Comparison of ENCODE assay signal across 9 mouse cellular contexts in genomic region chr4:63560079-63560478, GRCm38 (mm10). TPM values are rescaled to one million over a fixed set of nuclear protein-coding genes. Genes with fewer than 3 reads are reported as not detected.
DNase-seq lines count a peak whose midpoint lies in the region; ATAC-seq lines count a peak whose summit lies in the region.
"Had no signal": no experiment of that assay in that cellular context is flagged by ENCODE, and none has a peak within 500 bp of the region (broad histone marks: within the 10 kb centered on the region; RNA-seq: fewer than 3 reads in every experiment).

No protein-coding gene starts in this region.

- peak; percentile 80 for DNase-seq in NIH3T3 (ENCODE audit: low read depth)
- peak; percentile 46 for DNase-seq in naive thymus-derived CD4-positive, alpha-beta T cell, adult 2 months (ENCODE audit: low read depth)
- no peak for DNase-seq in right cerebral cortex, postnatal 14 days
- no peak for DNase-seq in kidney, postnatal 25 days

- 53% methylated on average over 8 of the region's 8 CpGs for whole genome bisulfite sequencing in heart, embryonic 13.5 days
- 56% methylated on average over 8 of the region's 8 CpGs for WGBS in heart, embryonic 11.5 days (ENCODE audit: insufficient replicate concordance)
- WGBS in intestine, embryonic 15.5 days: 71% methylated on average over 8 of the region's 8 CpGs
- 53% methylated on average over 8 of the region's 8 CpGs for WGBS in hindbrain, embryonic 13.5 days

- peaks cover 43% of the 10 kb centered on the region for H3K4me1 ChIP-seq in heart, embryonic 13.5 days
- H3K4me1 ChIP-seq in heart, embryonic 11.5 days (ENCODE audit: control insufficient read depth, insufficient read depth, low read length): peaks cover 35% of the 10 kb centered on the region
- H3K4me1 ChIP-seq in intestine, embryonic 15.5 days (replicated peaks): peaks cover 49% of the 10 kb centered on the region
- H3K4me1 ChIP-seq in hindbrain, embryonic 13.5 days (replicated peaks): peaks cover 27% of the 10 kb centered on the region

- 0 out of 2 replicates have a peak overlapping the region, but pooled peaks have one; percentile 33 for H3K27ac ChIP-seq in heart, embryonic 13.5 days (replicated peaks)
- H3K27ac ChIP-seq in heart, embryonic 11.5 days (ENCODE audit: low read depth, low read length): no peak overlapping the region; the same call in 1 of the 2 replicates
- 0 out of 2 replicates have a peak overlapping the region, but pooled peaks have one; percentile 4 for H3K27ac ChIP-seq in intestine, embryonic 15.5 days
- H3K27ac ChIP-seq in hindbrain, embryonic 13.5 days: no peak overlapping the region

- no peak for ATAC-seq in heart, embryonic 13.5 days (ENCODE audit: extremely low read depth, insufficient number of reproducible peaks, low FRiP score, low TSS enrichment)
- ATAC-seq in heart, embryonic 11.5 days (replicated peaks; ENCODE audit: insufficient number of reproducible peaks, low FRiP score, low TSS enrichment): no peak
- ATAC-seq in intestine, embryonic 15.5 days: peak; percentile 2; the same call in 1 of the 2 replicates
- no peak for ATAC-seq in hindbrain, embryonic 13.5 days (ENCODE audit: low FRiP score)

- no peaks in the 10 kb centered on the region for H3K9me3 ChIP-seq in heart, embryonic 13.5 days
- no peaks in the 10 kb centered on the region for H3K9me3 ChIP-seq in heart, embryonic 11.5 days (replicated peaks; ENCODE audit: control insufficient read depth, low read length)
- H3K9me3 ChIP-seq in intestine, embryonic 15.5 days: no peaks in the 10 kb centered on the region
- H3K9me3 ChIP-seq in hindbrain, embryonic 13.5 days: no peaks in the 10 kb centered on the region

- 0 out of 2 replicates have a peak overlapping the region, but pooled peaks have one; percentile 28 for H3K9ac ChIP-seq in heart, embryonic 13.5 days
- no peak overlapping the region; the same call in 1 of the 2 replicates for H3K9ac ChIP-seq in heart, embryonic 11.5 days (ENCODE audit: low read depth, low read length)
- no peak overlapping the region for H3K9ac ChIP-seq in intestine, embryonic 15.5 days
- H3K9ac ChIP-seq in hindbrain, embryonic 13.5 days: no peak overlapping the region

- no peaks in the 10 kb centered on the region for H3K27me3 ChIP-seq in heart, embryonic 13.5 days (replicated peaks)
- no peaks in the 10 kb centered on the region; the same call in 1 of the 2 replicates for H3K27me3 ChIP-seq in heart, embryonic 11.5 days (ENCODE audit: control insufficient read depth, insufficient read depth, low read length)
- no peaks in the 10 kb centered on the region for H3K27me3 ChIP-seq in intestine, embryonic 15.5 days (replicated peaks)
- peaks cover 26% of the 10 kb centered on the region for H3K27me3 ChIP-seq in hindbrain, embryonic 13.5 days

- H3K36me3 ChIP-seq in heart, embryonic 13.5 days: peaks cover 10% of the 10 kb centered on the region
- H3K36me3 ChIP-seq in heart, embryonic 11.5 days (ENCODE audit: control insufficient read depth, insufficient read depth, low read length): peaks cover 1% of the 10 kb centered on the region; the same call in 1 of the 2 replicates
- H3K36me3 ChIP-seq in intestine, embryonic 15.5 days: no peaks in the 10 kb centered on the region
- H3K36me3 ChIP-seq in hindbrain, embryonic 13.5 days: no peaks in the 10 kb centered on the region

- H3K4me2 ChIP-seq in heart, embryonic 13.5 days: peak overlapping the region; percentile 87
- H3K4me2 ChIP-seq in heart, embryonic 11.5 days: no peak overlapping the region; the same call in 1 of the 2 replicates
- H3K4me2 ChIP-seq in intestine, embryonic 15.5 days (replicated peaks): peak overlapping the region; percentile 82
- H3K4me2 ChIP-seq in hindbrain, embryonic 13.5 days: no peak overlapping the region

- no peak overlapping the region for H3K4me3 ChIP-seq in heart, embryonic 13.5 days
- no peak overlapping the region for H3K4me3 ChIP-seq in heart, embryonic 11.5 days (ENCODE audit: low read depth, low read length)
- no peak overlapping the region for H3K4me3 ChIP-seq in intestine, embryonic 15.5 days (replicated peaks)
- H3K4me3 ChIP-seq in hindbrain, embryonic 13.5 days: no peak overlapping the region

RNA-seq across cellular contexts. Expression of gene Tmem268, which starts 1.5 kb away (rescaled TPM):
- polyA plus RNA-seq in heart, embryonic 13.5 days (2015; fragmentation: Nextera tagmentation; extraction: Ambion mirVana): 4.0 and 4.1 TPM in 2 replicates
- 5.5 and 5.8 TPM in 2 replicates for polyA plus RNA-seq in heart, embryonic 11.5 days (2014; fragmentation: Nextera tagmentation; extraction: Ambion mirVana)
- polyA plus RNA-seq in intestine, embryonic 15.5 days (2015; fragmentation: Nextera tagmentation; extraction: Ambion mirVana): 12.8 and 14.0 TPM in 2 replicates
- polyA plus RNA-seq in hindbrain, embryonic 13.5 days (2015; fragmentation: Nextera tagmentation; extraction: Ambion mirVana): 3.0 and 4.4 TPM in 2 replicates

RNA-seq across cellular contexts. Expression of gene Atp6v1g1, which starts 15.5 kb away (rescaled TPM):
- polyA plus RNA-seq in heart, embryonic 13.5 days (2015; fragmentation: Nextera tagmentation; extraction: Ambion mirVana): 188 and 212 TPM in 2 replicates
- polyA plus RNA-seq in heart, embryonic 11.5 days (2014; fragmentation: Nextera tagmentation; extraction: Ambion mirVana): 213 and 221 TPM in 2 replicates
- 288 and 316 TPM in 2 replicates for polyA plus RNA-seq in intestine, embryonic 15.5 days (2015; fragmentation: Nextera tagmentation; extraction: Ambion mirVana)
- 464 and 480 TPM in 2 replicates for polyA plus RNA-seq in hindbrain, embryonic 13.5 days (2015; fragmentation: Nextera tagmentation; extraction: Ambion mirVana)

RNA-seq across cellular contexts. Expression of gene Gm11213, which starts 45.0 kb away (rescaled TPM):
- not detected in 2 replicates for polyA plus RNA-seq in heart, embryonic 13.5 days (2015; fragmentation: Nextera tagmentation; extraction: Ambion mirVana)
- not detected in 2 replicates for polyA plus RNA-seq in heart, embryonic 11.5 days (2014; fragmentation: Nextera tagmentation; extraction: Ambion mirVana)
- not detected in 2 replicates for polyA plus RNA-seq in intestine, embryonic 15.5 days (2015; fragmentation: Nextera tagmentation; extraction: Ambion mirVana)
- polyA plus RNA-seq in hindbrain, embryonic 13.5 days (2015; fragmentation: Nextera tagmentation; extraction: Ambion mirVana): not detected in 2 replicates
- polyA plus RNA-seq: limb, embryonic 11.5 days had no signal

Comparison
In these comparisons a context has a peak if more than half of its experiments do, and no peak if none do; other contexts are left out.
1. H3K27ac ChIP-seq: peak in heart, embryonic 13.5 days (single experiment) and intestine, embryonic 15.5 days (single experiment); none in heart, embryonic 11.5 days (single experiment) and hindbrain, embryonic 13.5 days (single experiment).
2. H3K4me2 ChIP-seq: peak in heart, embryonic 13.5 days (single experiment) and intestine, embryonic 15.5 days (single experiment); none in heart, embryonic 11.5 days (single experiment) and hindbrain, embryonic 13.5 days (single experiment).
3. DNase-seq: peak in NIH3T3 (single experiment) and naive thymus-derived CD4-positive, alpha-beta T cell, adult 2 months (single experiment); none in right cerebral cortex, postnatal 14 days (single experiment) and kidney, postnatal 25 days (0 of 2).